Mouse (Mus musculus) hematopoietic stem cell, adult 5-6 weeks (primary cell): ENCODE data around the gene Rcan3. TPM values are rescaled to one million over a fixed set of nuclear protein-coding genes. Genes with fewer than 3 reads are reported as not detected.

Experiments
- ATAC-seq, 2 experiments: fragments of 125-278 bp in 1 of 2; replicated peaks in 1 of 2; 2 replicates each; pipeline ENCODE4 v1.8.0; 2016 to 2017; ENCODE audit warnings: inconsistent platforms in 2 of 2, mild to moderate bottlenecking in 2 of 2, moderate number of reproducible peaks in 2 of 2, low read depth in 1 of 2, moderate TSS enrichment in 1 of 2; ENCODE audit not compliant: low FRiP score in 2 of 2, poor library complexity in 2 of 2, severe bottlenecking in 2 of 2, insufficient read depth in 1 of 2, low TSS enrichment in 1 of 2
- total RNA-seq: library from RNA; stranded (forward); fragments of 172-1452, 232-1000 nt; gene quantifications from 2 replicates; pipeline ENCODE4 v1.2.3, GENCODE M21; 2017

The Rcan3 gene
- 7.4 and 8.9 TPM in 2 replicates for total RNA-seq

GRCm38 (mm10) chr4:135433443-135434394 is at the start of gene Rcan3:
Gene Rcan3 (minus strand): TSS chr4:135433853.
- ATAC-seq = peak; percentile 57 to 71

- ATAC-seq = no peak
Measured at GRCm38 (mm10) chr4:135480370-135480769, 46.7 kb upstream of the Rcan3 start.

- no peak for ATAC-seq
Measured at GRCm38 (mm10) chr4:135477851-135478250, 44.2 kb upstream of the Rcan3 start.

GRCm38 (mm10) chr4:135463406-135463805 is 29.8 kb upstream of the Rcan3 start:
- no peak for ATAC-seq

GRCm38 (mm10) chr4:135453572-135453971 is 19.9 kb upstream of the Rcan3 start:
- no peak for ATAC-seq

GRCm38 (mm10) chr4:135453164-135453563 is 19.5 kb upstream of the Rcan3 start:
- no peak for ATAC-seq

GRCm38 (mm10) chr4:135451360-135452015 is 17.8 kb upstream of the Rcan3 start:
- ATAC-seq = no peak

- ATAC-seq = no peak
Measured at GRCm38 (mm10) chr4:135442473-135442872, 8.8 kb upstream of the Rcan3 start.

GRCm38 (mm10) chr4:135439904-135440522 is 6.4 kb upstream of the Rcan3 start:
- peak; percentile 26 to 28; a peak in 1 of 4 replicates for ATAC-seq

- peak; percentile 88 to 95 for ATAC-seq
Measured at GRCm38 (mm10) chr4:135439188-135439647, 5.6 kb upstream of the Rcan3 start.

GRCm38 (mm10) chr4:135437924-135438323 is 4.3 kb upstream of the Rcan3 start:
- no peak for ATAC-seq

- ATAC-seq = no peak
Measured at GRCm38 (mm10) chr4:135436291-135436690, 2.6 kb upstream of the Rcan3 start.

GRCm38 (mm10) chr4:135434395-135434789 is 739 bp upstream of the Rcan3 start:
- 0 out of 4 replicates have a peak, but pooled peaks of 1 of the 2 experiments have one; percentile 4 for ATAC-seq

GRCm38 (mm10) chr4:135433086-135433442 is 589 bp downstream of the Rcan3 start:
- ATAC-seq = no peak

- ATAC-seq = no peak
Measured at GRCm38 (mm10) chr4:135429990-135430760, 3.5 kb downstream of the Rcan3 start.

- no peak for ATAC-seq
Measured at GRCm38 (mm10) chr4:135429383-135429782, 4.3 kb downstream of the Rcan3 start.

- peak in 1 of 2 experiments; percentile 58; a peak in 2 of 4 replicates for ATAC-seq
Measured at GRCm38 (mm10) chr4:135426587-135426986, 7.1 kb downstream of the Rcan3 start.
